Mouse (Mus musculus): ENCODE results near the gene Sos1.
A peak's percentile ranks its signal among the peaks of the same experiment; 100 is the strongest.
"Not testable (repeated sequence)": the region's sequence is repeated elsewhere in the genome, so short reads cannot be mapped to it uniquely, and the experiment has no call there.

Sos1 gene

GRCm38 (mm10) chr17:80420998-80421397 lies 59.3 kb downstream of the Sos1 start:
- no peak for DNase-seq (ENCODE audit: low read depth, low spot score)

GRCm38 (mm10) chr17:80418572-80419210 lies 61.6 kb downstream of the Sos1 start:
- no peak for DNase-seq (ENCODE audit: low read depth, low spot score)

- DNase-seq (ENCODE audit: low read depth, low spot score), result no peak
Observed at GRCm38 (mm10) chr17:80411182-80411581, 69.1 kb downstream of the Sos1 start.

- DNase-seq (ENCODE audit: low read depth, low spot score), result no peak
Observed at GRCm38 (mm10) chr17:80398243-80398642, 82.0 kb downstream of the Sos1 start.

GRCm38 (mm10) chr17:80391423-80392403 lies 88.5 kb downstream of the Sos1 start:
- no peak for DNase-seq (ENCODE audit: low read depth, low spot score)

- DNase-seq (ENCODE audit: low read depth, low spot score), result no peak
Observed at GRCm38 (mm10) chr17:80390024-80390423, 90.2 kb downstream of the Sos1 start.

GRCm38 (mm10) chr17:80385671-80386070 lies 94.6 kb downstream of the Sos1 start:
- DNase-seq (ENCODE audit: low read depth, low spot score), result no peak

- not testable (repeated sequence) for DNase-seq (ENCODE audit: low read depth, low spot score)
Observed at GRCm38 (mm10) chr17:80378386-80378785, 101.9 kb downstream of the Sos1 start.

GRCm38 (mm10) chr17:80373726-80374096 lies 106.5 kb downstream of the Sos1 start:
- DNase-seq (ENCODE audit: low read depth, low spot score), result no peak

- peak; percentile 87 for DNase-seq (ENCODE audit: low read depth, low spot score)
Observed at GRCm38 (mm10) chr17:80372989-80373725, 107.1 kb downstream of the Sos1 start, which contains the start of gene Gm10190. Gene Gm10190 (minus strand): TSS chr17:80373541.

- DNase-seq (ENCODE audit: low read depth, low spot score), result no peak
Observed at GRCm38 (mm10) chr17:80368606-80369005, 111.6 kb downstream of the Sos1 start.

GRCm38 (mm10) chr17:80367276-80367675 lies 113.0 kb downstream of the Sos1 start:
- DNase-seq (ENCODE audit: low read depth, low spot score), result no peak

- DNase-seq (ENCODE audit: low read depth, low spot score), result no peak
Observed at GRCm38 (mm10) chr17:80360245-80360644, 120.0 kb downstream of the Sos1 start.

- peak; percentile 15 for DNase-seq (ENCODE audit: low read depth, low spot score)
Observed at GRCm38 (mm10) chr17:80347234-80347633, 133.0 kb downstream of the Sos1 start.

- DNase-seq (ENCODE audit: low read depth, low spot score), result no peak
Observed at GRCm38 (mm10) chr17:80346591-80347125, 133.6 kb downstream of the Sos1 start.

- no peak for DNase-seq (ENCODE audit: low read depth, low spot score)
Observed at GRCm38 (mm10) chr17:80345277-80345676, 135.0 kb downstream of the Sos1 start.
